Mouse (Mus musculus) gastrocnemius, postnatal 4 days (tissue): ENCODE measurements around the gene Trap1a. TPM values are rescaled to one million over a fixed set of nuclear protein-coding genes. Genes with fewer than 3 reads are reported as not detected.

Experiments
- total RNA-seq, 2 experiments: library from RNA; stranded (reverse); gene quantifications; 2 replicates each; pipeline ENCODE4 v1.2.3; 2021

The Trap1a gene
- total RNA-seq, 2 experiments from 2014 or later: not detected

Other genes with a start within 250 kb of the Trap1a start
- under 1 TPM in 1 of 2 experiments, not detected in 1; 0.36 TPM for gene Serpina7, start 248.4 kb upstream of the Trap1a start, total RNA-seq
- gene 4930513O06Rik, start 247.4 kb upstream of the Trap1a start, total RNA-seq: not detected
- gene 4933428M09Rik, start 154.5 kb upstream of the Trap1a start, total RNA-seq: not detected
- gene Mum1l1, start 123.6 kb upstream of the Trap1a start, total RNA-seq: 10 to 100 TPM; 21.4 to 23.4 TPM
- 1 to 10 TPM in 1 of 2 experiments, under 1 TPM in 1; 0.66 to 1.2 TPM for gene D330045A20Rik, start 146.7 kb downstream of the Trap1a start, total RNA-seq
- 10 to 100 TPM; 15.2 to 15.3 TPM for gene Rnf128, start 229.6 kb downstream of the Trap1a start, total RNA-seq